Mouse (Mus musculus): ENCODE data around the gene Bmper. TPM values are rescaled to one million over a fixed set of nuclear protein-coding genes. Genes with fewer than 3 reads are reported as not detected.

Gene Bmper
- polyA plus RNA-seq, 1 experiment from 2014 or later: 14.0 TPM

GRCm38 (mm10) chr9:23268609-23269008 is 45.7 kb downstream of the Bmper start:
- Histone ChIP-seq H3K36me3 (replicated peaks) (no peaks in the 10 kb centered on the region), H3K4me2 (no peak overlapping the region), H3K4me1 (peaks cover 3% of the 10 kb centered on the region; the same call in 1 of the 2 replicates), H3K27ac (no peak overlapping the region), H3K4me3 (replicated peaks) (no peak overlapping the region), H3K27me3 (no peaks in the 10 kb centered on the region), H3K9ac (no peak overlapping the region), H3K9me3 (no peaks in the 10 kb centered on the region)
- peak; percentile 55; the same call in 1 of the 2 replicates for ATAC-seq (ENCODE audit: low FRiP score)
- 59% methylated on average over 7 of the region's 7 CpGs for WGBS

DNA sequence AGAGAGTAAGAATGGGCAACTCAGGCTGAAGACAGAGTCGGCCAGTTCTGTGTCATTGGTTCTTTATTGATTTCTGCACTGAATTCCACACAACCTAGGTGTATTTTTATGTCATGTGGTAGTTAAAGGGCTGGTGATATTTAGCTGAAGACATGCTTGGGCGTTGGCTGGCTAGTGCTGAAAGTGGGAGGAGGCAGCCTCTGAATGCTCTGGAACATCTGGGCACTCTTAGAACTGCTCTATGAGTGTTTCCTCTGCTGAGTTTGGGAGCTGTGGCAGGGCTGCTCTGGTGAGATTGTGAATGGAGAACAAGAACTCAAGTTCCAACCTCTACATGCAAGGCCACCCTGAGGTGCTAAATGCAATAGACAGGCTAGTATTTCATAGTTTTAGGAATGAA is 46.2 kb downstream of the Bmper start:
- Histone ChIP-seq H3K4me2 (no peak overlapping the region), H3K27ac (no peak overlapping the region), H3K9ac (no peak overlapping the region), H3K4me1 (peaks cover 3% of the 10 kb centered on the region; the same call in 1 of the 2 replicates), H3K4me3 (replicated peaks) (no peak overlapping the region), H3K27me3 (no peaks in the 10 kb centered on the region), H3K36me3 (replicated peaks) (no peaks in the 10 kb centered on the region), H3K9me3 (no peaks in the 10 kb centered on the region)
- no peak; the same call in 1 of the 2 replicates for ATAC-seq (ENCODE audit: low FRiP score)
- WGBS: 61% methylated on average over 2 of the region's 2 CpGs

DNA sequence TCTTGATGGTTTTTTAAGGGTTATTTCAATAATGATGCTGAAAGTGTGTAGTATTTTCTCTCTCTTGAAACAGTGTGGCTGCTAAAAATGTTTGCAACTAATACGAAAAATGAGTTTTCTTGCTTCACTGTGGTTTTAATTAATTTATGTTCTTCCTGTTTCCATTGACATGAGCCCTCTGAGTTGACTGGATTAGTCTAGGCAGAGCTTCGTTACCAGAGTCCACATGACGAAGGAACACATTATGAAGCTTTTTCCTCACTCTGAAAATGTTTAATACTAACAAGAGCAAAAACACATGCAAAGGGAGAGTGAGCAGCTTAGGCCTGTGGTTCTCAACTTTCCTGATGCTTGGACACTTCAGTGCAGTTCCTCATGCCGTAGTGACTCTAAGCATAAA is 53.4 kb downstream of the Bmper start:
- no peak overlapping the region for H3K4me2 ChIP-seq
- no peaks in the 10 kb centered on the region for H3K27me3 ChIP-seq
- ATAC-seq (ENCODE audit: low FRiP score): no peak
- no peak overlapping the region for H3K4me3 ChIP-seq (replicated peaks)
- H3K9me3 ChIP-seq: no peaks in the 10 kb centered on the region
- H3K9ac ChIP-seq: no peak overlapping the region
- no peaks in the 10 kb centered on the region for H3K4me1 ChIP-seq
- 82% methylated on average over 4 of the region's 4 CpGs for WGBS
- H3K36me3 ChIP-seq (replicated peaks): no peaks in the 10 kb centered on the region
- no peak overlapping the region for H3K27ac ChIP-seq

- H3K36me3 ChIP-seq (replicated peaks): no peaks in the 10 kb centered on the region
- 91% methylated on average over 4 of the region's 4 CpGs for WGBS
- H3K27ac ChIP-seq: no peak overlapping the region
Measured at GRCm38 (mm10) chr9:23284940-23285460, 62.1 kb downstream of the Bmper start.

DNA sequence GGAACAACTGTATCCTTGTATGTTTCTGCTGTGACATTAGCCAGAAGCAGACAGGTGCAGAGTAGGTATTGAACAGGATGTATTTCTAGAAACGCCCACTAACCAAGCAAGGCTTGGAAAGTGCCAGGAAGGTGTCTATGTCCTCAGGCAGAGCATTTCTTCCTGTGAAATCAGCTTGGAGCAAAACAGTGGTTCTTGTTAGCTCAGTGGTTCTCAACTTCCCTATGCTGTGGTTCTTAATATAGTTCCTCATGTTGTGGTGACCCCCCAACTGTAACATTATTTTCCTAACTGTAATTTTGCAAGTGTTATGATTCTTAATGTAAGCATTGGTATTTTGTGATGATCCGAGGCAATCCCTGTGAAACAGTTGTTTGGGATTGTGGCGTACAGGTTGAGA is 70.7 kb downstream of the Bmper start:
- no peak overlapping the region for H3K9ac ChIP-seq
- H3K4me1 ChIP-seq: no peaks in the 10 kb centered on the region
- H3K27ac ChIP-seq: no peak overlapping the region
- no peaks in the 10 kb centered on the region for H3K27me3 ChIP-seq
- H3K36me3 ChIP-seq (replicated peaks): no peaks in the 10 kb centered on the region
- ATAC-seq (ENCODE audit: low FRiP score): no peak
- 93% methylated on average over 3 of the region's 3 CpGs for WGBS
- no peaks in the 10 kb centered on the region for H3K9me3 ChIP-seq
- H3K4me3 ChIP-seq (replicated peaks): no peak overlapping the region
- no peak overlapping the region for H3K4me2 ChIP-seq

More at GRCm38 (mm10) chr9:23284940-23285460, 62.1 kb downstream of the Bmper start:
- H3K9me3 ChIP-seq: no peaks in the 10 kb centered on the region
- H3K4me3 ChIP-seq (replicated peaks): no peak overlapping the region
- H3K4me2 ChIP-seq: no peak overlapping the region
- ATAC-seq (ENCODE audit: low FRiP score): no peak
- H3K27me3 ChIP-seq: no peaks in the 10 kb centered on the region
- no peak overlapping the region for H3K9ac ChIP-seq
- no peaks in the 10 kb centered on the region for H3K4me1 ChIP-seq

DNA sequence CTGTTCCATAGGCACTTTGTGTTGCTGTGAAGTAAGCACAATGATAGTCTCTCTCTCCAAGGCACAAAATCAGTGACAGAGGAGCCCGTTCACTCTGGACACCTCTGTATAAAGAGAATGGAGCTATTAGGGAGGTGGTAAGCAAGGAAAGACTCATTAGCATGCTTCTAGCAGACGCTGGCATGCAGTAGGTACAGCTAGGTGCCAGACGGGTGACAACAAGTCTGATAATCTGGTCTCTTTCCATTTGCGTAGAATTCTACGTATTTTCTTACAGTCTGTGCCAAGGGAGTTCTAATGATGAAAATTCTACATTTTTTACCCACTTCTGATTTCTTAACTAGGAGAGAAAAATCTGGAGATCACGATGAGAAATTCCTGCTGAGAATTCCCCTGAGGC is 72.7 kb downstream of the Bmper start:
- H3K9me3 ChIP-seq: no peaks in the 10 kb centered on the region
- H3K4me3 ChIP-seq (replicated peaks): no peak overlapping the region
- ATAC-seq (ENCODE audit: low FRiP score): no peak
- H3K4me1 ChIP-seq: no peaks in the 10 kb centered on the region
- no peak overlapping the region for H3K4me2 ChIP-seq
- H3K9ac ChIP-seq: no peak overlapping the region
- WGBS: 83% methylated on average over 6 of the region's 6 CpGs
- no peak overlapping the region for H3K27ac ChIP-seq
- no peaks in the 10 kb centered on the region for H3K27me3 ChIP-seq
- no peaks in the 10 kb centered on the region for H3K36me3 ChIP-seq (replicated peaks)

GRCm38 (mm10) chr9:23297491-23298170 is 74.8 kb downstream of the Bmper start:
- WGBS: 90% methylated on average over 8 of the region's 8 CpGs
- H3K27ac ChIP-seq: no peak overlapping the region
- H3K4me1 ChIP-seq: no peaks in the 10 kb centered on the region
- ATAC-seq (ENCODE audit: low FRiP score): no peak
- no peak overlapping the region for H3K4me3 ChIP-seq (replicated peaks)
- no peaks in the 10 kb centered on the region for H3K9me3 ChIP-seq
- H3K9ac ChIP-seq: no peak overlapping the region
- no peak overlapping the region for H3K4me2 ChIP-seq
- H3K36me3 ChIP-seq (replicated peaks): no peaks in the 10 kb centered on the region
- H3K27me3 ChIP-seq: no peaks in the 10 kb centered on the region

GRCm38 (mm10) chr9:23300376-23300775 is 77.5 kb downstream of the Bmper start:
- Histone ChIP-seq H3K36me3 (replicated peaks) (no peaks in the 10 kb centered on the region), H3K9ac (no peak overlapping the region), H3K27ac (no peak overlapping the region), H3K4me1 (no peaks in the 10 kb centered on the region), H3K4me2 (no peak overlapping the region), H3K27me3 (no peaks in the 10 kb centered on the region), H3K9me3 (no peaks in the 10 kb centered on the region), H3K4me3 (replicated peaks) (no peak overlapping the region)
- ATAC-seq (ENCODE audit: low FRiP score): no peak
- WGBS: 92% methylated on average over 8 of the region's 8 CpGs

DNA sequence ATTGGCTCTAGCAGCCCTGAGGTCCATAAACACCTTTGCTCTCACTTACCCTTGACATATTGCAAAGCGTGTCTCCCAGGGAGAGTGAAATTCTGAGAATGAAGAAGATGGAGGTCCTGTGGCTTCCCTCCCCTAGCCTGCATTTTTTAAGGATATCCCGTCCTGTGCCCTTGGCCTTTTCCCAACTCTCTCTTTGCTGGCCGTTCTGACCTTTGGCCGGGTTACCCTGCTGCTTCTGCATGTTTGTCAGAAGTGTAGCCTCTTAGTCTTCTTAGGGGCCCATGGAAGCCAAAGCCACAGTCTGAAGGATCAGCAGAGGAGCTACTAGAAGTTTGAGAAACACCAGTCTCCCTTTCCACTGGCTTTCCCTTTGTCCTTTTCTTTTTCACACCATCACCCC is 82.8 kb downstream of the Bmper start:
- H3K9ac ChIP-seq: no peak overlapping the region
- 0 out of 2 replicates have a peak, but pooled peaks cover 4% of the 10 kb centered on the region for H3K4me1 ChIP-seq
- H3K4me3 ChIP-seq (replicated peaks): no peak overlapping the region
- H3K9me3 ChIP-seq: no peaks in the 10 kb centered on the region
- H3K27ac ChIP-seq: no peak overlapping the region
- no peak overlapping the region for H3K4me2 ChIP-seq
- H3K27me3 ChIP-seq: no peaks in the 10 kb centered on the region
- ATAC-seq (ENCODE audit: low FRiP score): no peak
- no peaks in the 10 kb centered on the region for H3K36me3 ChIP-seq (replicated peaks)
- WGBS: 90% methylated on average over 4 of the region's 4 CpGs

DNA sequence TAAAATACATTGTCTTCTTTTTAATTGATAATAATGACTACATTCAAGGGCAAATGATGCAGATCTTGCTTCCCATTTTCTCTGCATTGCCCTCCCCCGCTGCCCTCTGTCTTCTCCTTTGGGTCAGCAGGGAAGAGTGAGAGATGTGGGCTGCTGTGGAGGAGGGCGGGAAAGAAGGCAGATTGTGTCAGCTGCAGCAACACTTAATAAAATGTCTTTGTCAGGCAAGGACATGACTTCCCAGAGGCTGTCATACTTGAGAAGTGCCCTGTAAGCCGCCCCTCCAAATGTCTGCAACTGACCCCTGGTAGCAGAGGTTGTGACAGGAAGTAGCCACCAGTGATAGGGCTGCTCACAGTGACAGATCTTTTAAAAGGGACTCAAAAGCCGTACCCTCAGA is 83.3 kb downstream of the Bmper start:
- no peak for ATAC-seq (ENCODE audit: low FRiP score)
- no peak overlapping the region for H3K9ac ChIP-seq
- H3K4me1 ChIP-seq: 0 out of 2 replicates have a peak, but pooled peaks cover 9% of the 10 kb centered on the region
- WGBS: 76% methylated on average over 4 of the region's 4 CpGs
- no peaks in the 10 kb centered on the region for H3K36me3 ChIP-seq (replicated peaks)
- no peak overlapping the region for H3K27ac ChIP-seq
- H3K27me3 ChIP-seq: no peaks in the 10 kb centered on the region
- H3K9me3 ChIP-seq: no peaks in the 10 kb centered on the region
- no peak overlapping the region for H3K4me2 ChIP-seq
- H3K4me3 ChIP-seq (replicated peaks): no peak overlapping the region

- WGBS: 95% methylated on average over 2 of the region's 2 CpGs
- no peak overlapping the region for H3K27ac ChIP-seq
- no peak overlapping the region for H3K4me2 ChIP-seq
- H3K9me3 ChIP-seq: no peaks in the 10 kb centered on the region
- 0 out of 2 replicates have a peak, but pooled peaks cover 9% of the 10 kb centered on the region for H3K4me1 ChIP-seq
- H3K36me3 ChIP-seq (replicated peaks): no peaks in the 10 kb centered on the region
- ATAC-seq (ENCODE audit: low FRiP score): no peak
- H3K9ac ChIP-seq: no peak overlapping the region
- H3K4me3 ChIP-seq (replicated peaks): no peak overlapping the region
- H3K27me3 ChIP-seq: no peaks in the 10 kb centered on the region
Measured at GRCm38 (mm10) chr9:23307835-23308234, 85.0 kb downstream of the Bmper start.

DNA sequence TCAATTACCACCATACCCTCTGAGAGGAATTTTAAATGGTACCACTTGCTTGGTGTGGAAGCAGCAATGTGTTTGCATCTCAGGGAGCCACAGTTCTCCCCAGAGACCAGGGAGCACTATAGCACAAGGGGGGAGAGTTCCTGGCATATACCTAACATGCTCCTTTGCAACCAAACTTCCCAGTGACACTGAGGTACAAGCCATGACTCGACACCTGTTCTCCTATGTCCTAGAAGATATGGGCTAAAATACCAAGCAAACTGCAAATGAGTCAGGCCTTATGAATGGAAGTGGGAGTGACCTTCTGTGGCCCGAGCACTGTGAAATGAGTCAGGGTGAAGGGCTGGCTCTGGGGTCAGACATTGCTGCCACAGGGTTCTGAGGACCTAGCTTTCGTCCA is 88.1 kb downstream of the Bmper start:
- ATAC-seq (ENCODE audit: low FRiP score): no peak
- WGBS: 78% methylated on average over 3 of the region's 3 CpGs
- H3K27ac ChIP-seq: no peak overlapping the region
- H3K9ac ChIP-seq: no peak overlapping the region
- no peak overlapping the region for H3K4me2 ChIP-seq
- no peaks in the 10 kb centered on the region for H3K36me3 ChIP-seq (replicated peaks)
- no peaks in the 10 kb centered on the region for H3K27me3 ChIP-seq
- no peak overlapping the region for H3K4me3 ChIP-seq (replicated peaks)
- no peaks in the 10 kb centered on the region for H3K9me3 ChIP-seq
- H3K4me1 ChIP-seq: 0 out of 2 replicates have a peak, but pooled peaks cover 9% of the 10 kb centered on the region

DNA sequence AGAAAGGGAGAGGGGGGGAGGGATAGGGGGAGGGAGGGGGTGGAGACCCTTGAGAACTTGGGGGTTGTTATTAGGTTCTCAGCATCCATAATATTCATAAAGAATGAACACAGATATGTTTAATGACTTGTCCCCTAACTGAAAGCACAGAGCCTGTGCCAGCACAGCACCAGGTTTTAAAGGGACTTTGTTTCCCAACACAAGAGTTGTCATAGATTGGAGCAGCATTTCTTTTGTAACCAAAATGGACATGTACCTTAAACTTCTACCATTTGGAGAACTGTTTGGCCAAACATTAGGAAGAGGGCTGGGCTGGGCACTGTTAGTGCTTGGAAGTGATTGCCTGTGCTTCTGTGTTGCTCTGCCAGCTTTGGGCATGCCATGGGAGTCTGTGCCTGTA is 89.1 kb downstream of the Bmper start:
- no peaks in the 10 kb centered on the region for H3K27me3 ChIP-seq
- ATAC-seq (ENCODE audit: low FRiP score): no peak

More for the DNA sequence above, 89.1 kb downstream of the Bmper start:
- Histone ChIP-seq H3K9me3 (no peaks in the 10 kb centered on the region), H3K4me3 (replicated peaks) (no peak overlapping the region), H3K9ac (no peak overlapping the region), H3K4me2 (no peak overlapping the region), H3K27ac (no peak overlapping the region), H3K4me1 (0 out of 2 replicates have a peak, but pooled peaks cover 9% of the 10 kb centered on the region), H3K36me3 (replicated peaks) (no peaks in the 10 kb centered on the region)
